Mouse (Mus musculus) MEL (cell line): Measurements from ENCODE around the gene Kmt5a. TPM values are rescaled to one million over a fixed set of nuclear protein-coding genes. Genes with fewer than 3 reads are reported as not detected.
A peak's percentile ranks its signal among the peaks of the same experiment; 100 is the strongest.
"Not testable (repeated sequence)": the region's sequence is repeated elsewhere in the genome, so short reads cannot be mapped to it uniquely, and the experiment has no call there.

Experiments
- DNase-seq: peaks from one replicate; pipeline ENCODE4 v3.0.0; 2011; ENCODE audit warnings: low read depth, low spot score
- H3K27ac ChIP-seq: 2 replicates; pipeline ENCODE4 v1.5.1; 2012; ENCODE audit warnings: low read depth, mild to moderate bottlenecking, control low read depth, low read length, moderate library complexity; ENCODE audit not compliant: control insufficient read depth
- H3K27me3 ChIP-seq, 2 experiments: fragments of 150-350 bp in 1 of 2; sonication (generic) in 1 of 2; 2 replicates each; pipeline ENCODE4 v1.6.1; 2012; ENCODE audit warnings: low read length in 2 of 2, mild to moderate bottlenecking in 2 of 2, improper control_type of control experiment in 1 of 2, moderate library complexity in 1 of 2; ENCODE audit not compliant: insufficient read depth in 2 of 2, control insufficient read depth in 1 of 2
- H3K36me3 ChIP-seq, 2 experiments: 2 replicates each; pipeline ENCODE4 v1.6.1; 2012 to 2014; ENCODE audit warnings: low read length in 2 of 2, improper control_type of control experiment in 1 of 2, inconsistent platforms in 1 of 2, mild to moderate bottlenecking in 1 of 2; ENCODE audit not compliant: insufficient read depth in 2 of 2, control insufficient read depth in 1 of 2
- H3K4me1 ChIP-seq, 2 experiments: fragments of 150-350 bp in 1 of 2; sonication (generic) in 1 of 2; 2 replicates each; pipeline ENCODE4 v1.6.1; 2012; ENCODE audit warnings: low read length in 2 of 2, improper control_type of control experiment in 1 of 2, mild to moderate bottlenecking in 1 of 2; ENCODE audit not compliant: insufficient read depth in 2 of 2, control insufficient read depth in 1 of 2
- H3K4me3 ChIP-seq, 2 experiments: fragments of 150-350 bp in 1 of 2; sonication (generic) in 1 of 2; 2 replicates each; pipeline ENCODE4 v1.5.1; 2012; ENCODE audit warnings: low read depth in 2 of 2, low read length in 2 of 2, mild to moderate bottlenecking in 2 of 2, moderate library complexity in 2 of 2, control low read depth in 1 of 2, improper control_type of control experiment in 1 of 2; ENCODE audit not compliant: control insufficient read depth in 1 of 2, insufficient read depth in 1 of 2
- H3K79me2 ChIP-seq: 2 replicates; pipeline ENCODE4 v1.6.1; 2012; ENCODE audit warnings: mild to moderate bottlenecking, low read length, moderate library complexity; ENCODE audit not compliant: control insufficient read depth, poor library complexity, insufficient read depth
- H3K9ac ChIP-seq: 2 replicates; pipeline ENCODE4 v1.6.1; 2012; ENCODE audit warnings: low read depth, mild to moderate bottlenecking, control low read depth, low read length, moderate library complexity; ENCODE audit not compliant: control insufficient read depth, poor library complexity, severe bottlenecking
- H3K9me3 ChIP-seq: fragments of 150-350 bp; sonication (generic); replicated peaks from 2 replicates; pipeline ENCODE4 v1.6.1; 2012; ENCODE audit warnings: mild to moderate bottlenecking, low read length, improper control_type of control experiment, moderate library complexity; ENCODE audit not compliant: insufficient read depth
- CHD1 ChIP-seq: IDR thresholded peaks from 2 replicates; pipeline ENCODE4 v1.6.1; 2012; ENCODE audit warnings: low read depth, mild to moderate bottlenecking, inconsistent platforms, low read length, improper control_type of control experiment
- CHD2 ChIP-seq: IDR thresholded peaks from 2 replicates; pipeline ENCODE4 v1.6.1; 2011; ENCODE audit warnings: low read length, improper control_type of control experiment
- CTCF ChIP-seq, 3 experiments: IDR thresholded peaks in 2 of 3; conservative IDR thresholded peaks in 1 of 3; 2 replicates each; pipeline ENCODE4 v1.5.1; 2011 to 2012; ENCODE audit warnings: low read length in 3 of 3, low read depth in 2 of 3, mild to moderate bottlenecking in 2 of 3, improper control_type of control experiment in 1 of 3, inconsistent platforms in 1 of 3, mixed read lengths in 1 of 3, moderate library complexity in 1 of 3; ENCODE audit not compliant: control insufficient read depth in 1 of 3, insufficient read depth in 1 of 3, poor library complexity in 1 of 3, severe bottlenecking in 1 of 3
- E2F4 ChIP-seq: IDR thresholded peaks from 2 replicates; pipeline ENCODE4 v1.6.1; 2011; ENCODE audit warnings: low read depth, low read length, improper control_type of control experiment, borderline replicate concordance
- ELF1 ChIP-seq: IDR thresholded peaks from 2 replicates; pipeline ENCODE4 v1.6.1; 2014; ENCODE audit warnings: low read depth, mild to moderate bottlenecking, inconsistent platforms, low read length, improper control_type of control experiment, moderate library complexity
- EP300 ChIP-seq, 2 experiments: IDR thresholded peaks; 2 replicates each; pipeline ENCODE4 v1.6.1; 2011; ENCODE audit warnings: improper control_type of control experiment in 2 of 2, low read length in 2 of 2, low read depth in 1 of 2, mild to moderate bottlenecking in 1 of 2
- MAFK ChIP-seq: IDR thresholded peaks from 2 replicates; pipeline ENCODE4 v1.6.1; 2011; ENCODE audit warnings: low read depth, mild to moderate bottlenecking, low read length, improper control_type of control experiment, borderline replicate concordance
- MAX ChIP-seq: IDR thresholded peaks from 2 replicates; pipeline ENCODE4 v1.6.1; 2011; ENCODE audit warnings: low read length, improper control_type of control experiment
- MEF2A ChIP-seq: IDR thresholded peaks from 2 replicates; pipeline ENCODE4 v1.6.1; 2014; ENCODE audit warnings: low read depth, mild to moderate bottlenecking, inconsistent platforms, low read length, improper control_type of control experiment; ENCODE audit not compliant: poor library complexity, insufficient replicate concordance, severe bottlenecking; ENCODE audit errors: extremely low read depth
- MXI1 ChIP-seq: IDR thresholded peaks from 2 replicates; pipeline ENCODE4 v1.6.1; 2011; ENCODE audit warnings: mild to moderate bottlenecking, low read depth, low read length, improper control_type of control experiment
- MYB ChIP-seq: IDR thresholded peaks from 2 replicates; pipeline ENCODE4 v1.6.1; 2011; ENCODE audit warnings: mild to moderate bottlenecking, low read depth, low read length, improper control_type of control experiment
- POLR2A ChIP-seq, 2 experiments: IDR thresholded peaks; 2 replicates each; pipeline ENCODE4 v1.6.1; 2011 to 2012; ENCODE audit warnings: low read length in 2 of 2, mild to moderate bottlenecking in 2 of 2, control low read depth in 1 of 2, improper control_type of control experiment in 1 of 2, low read depth in 1 of 2, moderate library complexity in 1 of 2; ENCODE audit not compliant: control insufficient read depth in 1 of 2, insufficient read depth in 1 of 2, poor library complexity in 1 of 2
- POLR2AphosphoS5 ChIP-seq: IDR thresholded peaks from 2 replicates; pipeline ENCODE4 v1.6.1; 2012; ENCODE audit warnings: low read depth, borderline replicate concordance, mild to moderate bottlenecking, inconsistent platforms, low read length, moderate library complexity, mixed read lengths
- RAD21 ChIP-seq: IDR thresholded peaks from 2 replicates; pipeline ENCODE4 v1.6.1; 2011; ENCODE audit warnings: mild to moderate bottlenecking, low read depth, low read length, improper control_type of control experiment
- SMC3 ChIP-seq: IDR thresholded peaks from 2 replicates; pipeline ENCODE4 v1.6.1; 2011; ENCODE audit warnings: low read depth, low read length, improper control_type of control experiment
- TAL1 ChIP-seq: IDR thresholded peaks from 2 replicates; pipeline ENCODE4 v1.6.1; 2012; ENCODE audit warnings: mild to moderate bottlenecking, inconsistent platforms, low read length, moderate library complexity, mixed read lengths
- TBP ChIP-seq: IDR thresholded peaks from 2 replicates; pipeline ENCODE4 v1.8.0; 2011; ENCODE audit warnings: low read depth, low read length, improper control_type of control experiment
- TCF12 ChIP-seq: IDR thresholded peaks from 2 replicates; pipeline ENCODE4 v1.6.1; 2014; ENCODE audit warnings: low read depth, mild to moderate bottlenecking, inconsistent platforms, low read length, improper control_type of control experiment, moderate library complexity
- UBTF ChIP-seq: IDR thresholded peaks from 2 replicates; pipeline ENCODE4 v1.6.1; 2012; ENCODE audit warnings: low read depth, mild to moderate bottlenecking, inconsistent platforms, low read length, improper control_type of control experiment, moderate library complexity, borderline replicate concordance; ENCODE audit not compliant: insufficient read depth
- USF1 ChIP-seq: IDR thresholded peaks from 2 replicates; pipeline ENCODE4 v1.6.1; 2014; ENCODE audit warnings: low read depth, mild to moderate bottlenecking, inconsistent platforms, low read length, improper control_type of control experiment, moderate library complexity
- ZMIZ1 ChIP-seq: IDR thresholded peaks from 2 replicates; pipeline ENCODE4 v1.6.1; 2012; ENCODE audit warnings: low read depth, mild to moderate bottlenecking, inconsistent platforms, low read length, improper control_type of control experiment, moderate library complexity
- ZNF384 ChIP-seq: IDR thresholded peaks from 2 replicates; pipeline ENCODE4 v1.6.1; 2012; ENCODE audit warnings: low read depth, mild to moderate bottlenecking, inconsistent platforms, low read length, improper control_type of control experiment
- polyA plus RNA-seq, 2 experiments: library from polyadenylated mRNA; stranded (reverse) in 1 of 2; unstranded in 1 of 2; fragments of >175 nt in 1 of 2; fragments of >200 nt in 1 of 2; gene quantifications; 2 replicates each; pipeline versions ENCODE4 v1.2.1 to v1.2.4; 2012; ENCODE audit warnings: low replicate concordance in 2 of 2, low read depth in 1 of 2; ENCODE audit not compliant: insufficient read length in 2 of 2, insufficient read depth in 1 of 2, missing spikeins in 1 of 2
- total RNA-seq: library from RNA; depleted of rRNA; stranded (reverse); fragments of 300-350 nt; gene quantifications from 2 replicates; pipeline ENCODE4 v1.2.3, GENCODE M21; 2012

The Kmt5a gene
- total and polyA plus RNA-seq, 3 experiments: 88.6 to 243 (median 110) TPM

- Histone ChIP-seq H3K4me1 (peaks cover 0 to 4% of the 10 kb centered on the region in 2 experiments; a peak in 1 of 4 replicates), H3K4me3 (no peak overlapping the region), H3K9ac (no peak overlapping the region), H3K79me2 (no peaks in the 10 kb centered on the region), H3K36me3 (no peaks in the 10 kb centered on the region), H3K27ac (no peak overlapping the region), H3K27me3 (no peaks in the 10 kb centered on the region), H3K9me3 (no peaks in the 10 kb centered on the region)
- no peak for DNase-seq
- no peak for TF ChIP-seq TAL1
- TF ChIP-seq ELF1: no peak
- no peak for TF ChIP-seq TBP
- no peak for TF ChIP-seq MAFK
Measured at GRCm38 (mm10) chr5:124499001-124499400, 59.3 kb downstream of the Kmt5a start.

GRCm38 (mm10) chr5:124500037-124500436, 60.3 kb downstream of the Kmt5a start:
- not testable (repeated sequence) for H3K36me3 ChIP-seq, H3K4me1 ChIP-seq, H3K9me3 ChIP-seq, H3K27ac ChIP-seq, H3K4me3 ChIP-seq, H3K9ac ChIP-seq, H3K27me3 ChIP-seq, DNase-seq, H3K79me2 ChIP-seq
- TF ChIP-seq ZNF384: peak; percentile 52

DNA sequence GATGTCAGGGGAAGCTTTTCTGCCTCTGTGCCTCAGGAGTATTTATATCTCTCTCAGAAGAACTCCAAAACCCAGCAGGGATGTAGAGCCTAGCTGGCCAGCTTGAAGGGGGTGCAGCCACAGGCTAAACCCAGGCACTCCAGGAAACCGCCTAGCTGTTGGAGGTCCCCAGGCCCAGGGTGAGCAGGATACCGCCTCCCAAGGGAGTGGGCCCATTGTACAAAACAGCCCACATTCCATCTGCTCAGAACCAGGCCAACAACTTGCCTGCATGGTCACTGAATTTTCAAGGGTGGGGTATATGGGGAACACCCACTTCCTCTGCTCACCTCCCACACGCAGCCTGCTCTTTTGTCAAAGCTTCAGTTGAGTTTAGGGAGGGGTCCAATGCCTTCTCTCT, 60.8 kb downstream of the Kmt5a start:
- Histone ChIP-seq H3K4me3 (no peak overlapping the region), H3K27me3 (no peaks in the 10 kb centered on the region), H3K9me3 (no peaks in the 10 kb centered on the region), H3K27ac (no peak overlapping the region), H3K4me1 (peaks cover 0 to 4% of the 10 kb centered on the region in 2 experiments; a peak in 1 of 4 replicates), H3K36me3 (no peaks in the 10 kb centered on the region), H3K79me2 (no peaks in the 10 kb centered on the region), H3K9ac (no peak overlapping the region)
- TF ChIP-seq UBTF (no peak), USF1 (no peak), POLR2A (IDR thresholded peaks at IDR 0.05; ENCODE audit: control insufficient read depth in 1 of 2, insufficient read depth in 1 of 2, low read depth in 1 of 2, low read length in 2 of 2, poor library complexity in 1 of 2) (no peak), SMC3 (no peak), MAX (no peak), TAL1 (no peak), MEF2A (no peak), MXI1 (no peak), CHD1 (no peak), POLR2AphosphoS5 (no peak), ZMIZ1 (no peak), CHD2 (no peak), E2F4 (no peak), CTCF (IDR thresholded peaks at IDR 0.05 in 2 of 3, conservative IDR thresholded peaks at IDR 0.05 in 1 of 3; ENCODE audit: control insufficient read depth in 1 of 3, insufficient read depth in 1 of 3, low read depth in 2 of 3, low read length in 3 of 3, poor library complexity in 1 of 3, severe bottlenecking in 1 of 3) (no peak), MAFK (no peak), EP300 (IDR thresholded peaks at IDR 0.05; ENCODE audit: low read depth in 1 of 2, low read length in 2 of 2) (no peak), RAD21 (no peak), TCF12 (no peak), MYB (no peak)
- DNase-seq: no peak
